Mouse (Mus musculus): ENCODE data around the gene Isg20l2. TPM values are rescaled to one million over a fixed set of nuclear protein-coding genes. Genes with fewer than 3 reads are reported as not detected.

Gene Isg20l2
- polyA plus RNA-seq, 1 experiment from 2014 or later: 40.4 TPM

DNA sequence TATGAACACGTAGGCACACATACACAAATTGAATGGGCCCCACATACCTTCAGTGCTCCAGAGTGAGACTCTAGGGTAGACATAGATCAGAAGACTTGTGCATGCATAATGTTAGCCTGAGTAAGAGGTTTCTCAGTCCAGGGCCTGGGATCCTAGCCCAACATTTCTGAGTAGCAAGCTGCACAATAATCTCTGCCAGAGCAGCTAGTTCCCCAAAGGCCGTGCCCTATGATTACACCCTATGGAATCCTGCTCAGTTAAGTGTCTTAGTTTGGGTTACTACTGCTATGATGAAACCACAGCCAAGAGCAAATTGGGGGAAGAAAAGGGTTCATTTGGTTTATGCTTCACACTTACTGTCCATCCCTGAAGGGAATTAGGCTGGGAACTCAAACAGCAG is 12.4 kb downstream of the Isg20l2 start:
- H3K9ac ChIP-seq (ENCODE audit: low read depth, low read length): no peak overlapping the region
- peaks cover 43% of the 10 kb centered on the region for H3K36me3 ChIP-seq (ENCODE audit: insufficient read depth, low read length)
- 94% methylated on average over 2 of the region's 2 CpGs for WGBS
- no peaks in the 10 kb centered on the region for H3K27me3 ChIP-seq (ENCODE audit: insufficient read depth, low read length)
- H3K9me3 ChIP-seq (replicated peaks; ENCODE audit: low read length): no peaks in the 10 kb centered on the region
- ATAC-seq (replicated peaks; ENCODE audit: low FRiP score, low read depth): no peak
- no peak overlapping the region for H3K4me2 ChIP-seq (ENCODE audit: low read length)
- no peak overlapping the region for H3K4me3 ChIP-seq (replicated peaks; ENCODE audit: low read depth, low read length)
- TF ChIP-seq CTCF (IDR thresholded peaks at IDR 0.05; ENCODE audit: low read depth): no peak
- no peak for DNase-seq (ENCODE audit: low spot score)
- peaks cover 10% of the 10 kb centered on the region for H3K4me1 ChIP-seq (replicated peaks; ENCODE audit: insufficient read depth, low read length)
- H3K27ac ChIP-seq: no peak overlapping the region

DNA sequence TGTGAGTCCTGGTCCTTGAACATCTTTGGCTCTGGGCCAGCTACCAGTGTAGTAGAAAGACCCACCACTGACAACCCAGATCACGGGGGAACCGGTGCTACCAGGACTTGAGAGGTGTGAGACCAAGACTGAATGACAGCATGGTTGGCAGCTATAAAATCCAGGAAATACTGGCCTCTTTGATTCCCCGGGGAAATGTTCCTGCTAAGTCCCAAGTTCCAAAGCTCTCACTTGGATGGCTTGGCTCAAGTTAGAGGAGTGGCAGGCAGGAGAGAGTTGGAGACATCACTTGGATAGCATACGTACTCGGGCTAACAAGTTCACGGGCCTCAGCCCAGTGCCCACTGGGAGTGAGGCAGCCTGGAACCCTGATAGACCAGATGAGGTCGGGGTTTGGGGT is 13.5 kb downstream of the Isg20l2 start:
- peaks cover 19% of the 10 kb centered on the region for H3K4me1 ChIP-seq (replicated peaks; ENCODE audit: insufficient read depth, low read length)
- TF ChIP-seq CTCF (IDR thresholded peaks at IDR 0.05; ENCODE audit: low read depth): no peak
- H3K27ac ChIP-seq: no peak overlapping the region
- peaks cover 35% of the 10 kb centered on the region for H3K36me3 ChIP-seq (ENCODE audit: insufficient read depth, low read length)
- no peak overlapping the region for H3K9ac ChIP-seq (ENCODE audit: low read depth, low read length)
- WGBS: 60% methylated on average over 7 of the region's 7 CpGs
- no peaks in the 10 kb centered on the region for H3K27me3 ChIP-seq (ENCODE audit: insufficient read depth, low read length)
- no peak for ATAC-seq (replicated peaks; ENCODE audit: low FRiP score, low read depth)
- no peak for DNase-seq (ENCODE audit: low spot score)
- H3K4me2 ChIP-seq (ENCODE audit: low read length): no peak overlapping the region
- no peaks in the 10 kb centered on the region for H3K9me3 ChIP-seq (replicated peaks; ENCODE audit: low read length)
- no peak overlapping the region for H3K4me3 ChIP-seq (replicated peaks; ENCODE audit: low read depth, low read length)

DNA sequence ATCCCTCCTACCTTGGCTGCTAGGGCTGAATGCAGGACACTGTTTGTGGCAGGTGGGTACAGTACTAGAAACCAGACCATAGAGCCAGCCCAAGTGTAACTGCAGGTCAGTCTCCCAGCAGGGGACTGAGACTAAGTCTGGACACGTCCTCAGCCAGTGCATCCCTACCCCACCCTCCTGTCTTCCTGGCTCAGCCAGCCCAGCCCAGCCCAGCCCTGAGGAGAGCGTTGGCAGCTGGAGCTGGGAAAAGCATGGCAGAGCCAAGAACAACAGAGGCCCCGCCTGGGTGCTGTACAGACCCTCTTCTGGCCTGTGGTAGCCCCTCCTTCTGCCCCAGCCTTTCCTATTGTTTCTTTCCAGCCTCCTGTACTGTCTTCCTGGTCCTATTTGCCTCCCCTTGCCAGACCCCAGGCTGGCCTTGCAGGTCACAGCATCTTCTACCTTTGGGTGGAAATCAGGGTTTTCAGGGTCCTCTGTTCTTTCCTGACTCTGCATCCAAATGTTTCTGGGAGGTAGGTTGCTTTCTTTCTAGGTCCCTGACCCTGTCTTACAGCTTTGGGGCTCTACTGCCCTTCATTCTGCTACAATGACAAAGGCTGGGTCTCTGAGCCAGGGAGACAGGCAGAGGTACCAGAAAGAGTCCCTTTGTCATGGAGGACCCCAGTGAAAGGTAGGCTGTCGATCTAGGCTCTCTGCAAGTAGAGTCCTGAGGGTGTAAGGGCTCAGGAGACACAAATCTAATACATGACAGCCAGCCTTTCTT is 14.9 kb downstream of the Isg20l2 start:
- H3K36me3 ChIP-seq (ENCODE audit: insufficient read depth, low read length): peaks cover 21% of the 10 kb centered on the region
- WGBS: 17% methylated on average over 4 of the region's 4 CpGs
- no peaks in the 10 kb centered on the region for H3K27me3 ChIP-seq (ENCODE audit: insufficient read depth, low read length)
- TF ChIP-seq CTCF (IDR thresholded peaks at IDR 0.05; ENCODE audit: low read depth): no peak
- no peak overlapping the region for H3K4me2 ChIP-seq (ENCODE audit: low read length)
- no peak overlapping the region for H3K9ac ChIP-seq (ENCODE audit: low read depth, low read length)
- peaks cover 25% of the 10 kb centered on the region for H3K4me1 ChIP-seq (replicated peaks; ENCODE audit: insufficient read depth, low read length)
- ATAC-seq (replicated peaks; ENCODE audit: low FRiP score, low read depth) (no peak; the same call in 1 of the 2 replicates), DNase-seq (ENCODE audit: low spot score) (no peak)
- H3K9me3 ChIP-seq (replicated peaks; ENCODE audit: low read length): no peaks in the 10 kb centered on the region
- no peak overlapping the region for H3K4me3 ChIP-seq (replicated peaks; ENCODE audit: low read depth, low read length)
- H3K27ac ChIP-seq: no peak overlapping the region

DNA sequence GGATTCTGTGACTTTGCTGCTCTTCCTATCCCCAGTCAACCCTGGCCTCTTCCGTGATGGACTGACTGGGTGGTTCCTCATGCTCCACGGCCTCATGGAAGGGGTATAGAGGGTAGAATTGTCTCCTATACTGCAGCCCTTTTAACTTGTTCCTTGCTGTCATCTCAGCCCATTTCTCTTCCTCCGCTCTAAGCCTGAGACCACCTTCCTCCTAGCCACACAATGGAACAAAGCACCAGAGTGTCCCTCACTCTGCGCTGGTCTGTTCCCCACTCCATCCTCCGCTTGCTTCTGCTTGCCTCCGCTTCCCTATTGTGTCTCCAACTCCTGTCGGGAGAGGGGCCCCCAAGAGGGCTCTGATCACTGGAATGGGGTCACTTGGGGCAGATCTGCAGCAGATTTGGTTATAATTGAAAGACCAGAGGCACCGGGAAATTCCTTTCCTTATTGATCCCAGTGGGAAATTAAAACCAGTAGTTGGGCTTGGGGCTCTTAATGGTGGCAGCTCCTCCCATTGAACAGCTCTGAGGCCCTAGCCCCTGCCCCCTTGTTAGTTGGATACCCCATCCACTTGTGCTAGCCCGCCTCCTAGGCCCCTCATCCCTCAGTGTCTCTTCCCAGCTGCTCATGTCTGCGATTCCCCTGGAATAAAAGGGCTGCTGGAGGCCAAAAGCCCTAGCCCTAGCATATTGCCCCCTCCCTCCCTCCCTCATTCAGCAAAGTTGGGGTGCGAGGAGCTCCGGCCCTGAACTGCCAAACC is 15.8 kb downstream of the Isg20l2 start:
- no peak overlapping the region for H3K9ac ChIP-seq (ENCODE audit: low read depth, low read length)
- H3K27ac ChIP-seq: no peak overlapping the region
- ATAC-seq (replicated peaks; ENCODE audit: low FRiP score, low read depth) (no peak), DNase-seq (ENCODE audit: low spot score) (no peak)
- WGBS: 44% methylated on average over 12 of the region's 12 CpGs
- no peak overlapping the region for H3K4me3 ChIP-seq (replicated peaks; ENCODE audit: low read depth, low read length)
- H3K36me3 ChIP-seq (ENCODE audit: insufficient read depth, low read length): peaks cover 13% of the 10 kb centered on the region
- no peaks in the 10 kb centered on the region for H3K27me3 ChIP-seq (ENCODE audit: insufficient read depth, low read length)
- no peak for TF ChIP-seq CTCF (IDR thresholded peaks at IDR 0.05; ENCODE audit: low read depth)
- H3K4me1 ChIP-seq (replicated peaks; ENCODE audit: insufficient read depth, low read length): peaks cover 25% of the 10 kb centered on the region
- H3K4me2 ChIP-seq (ENCODE audit: low read length): no peak overlapping the region
- no peaks in the 10 kb centered on the region for H3K9me3 ChIP-seq (replicated peaks; ENCODE audit: low read length)

DNA sequence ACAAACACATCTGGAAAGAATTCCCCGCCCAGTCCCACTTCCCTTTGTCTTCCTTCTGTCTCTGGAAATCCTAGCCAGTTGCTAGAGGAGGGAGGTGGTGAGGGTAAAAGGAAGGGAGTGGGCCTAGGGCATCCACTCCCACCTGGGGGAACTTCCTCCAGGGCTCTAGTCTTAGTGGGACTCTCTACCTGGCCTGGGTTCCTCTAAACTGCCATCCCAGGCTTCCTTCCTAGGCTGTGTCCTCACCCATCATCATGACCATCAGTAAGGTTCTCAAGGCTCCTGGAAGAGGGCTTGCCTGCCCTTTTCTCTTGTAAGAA is 16.4 kb downstream of the Isg20l2 start:
- WGBS: 50% methylated on average over 1 of the region's 1 CpGs
- no peak overlapping the region for H3K4me2 ChIP-seq (ENCODE audit: low read length)
- H3K36me3 ChIP-seq (ENCODE audit: insufficient read depth, low read length): peaks cover 8% of the 10 kb centered on the region
- TF ChIP-seq CTCF (IDR thresholded peaks at IDR 0.05; ENCODE audit: low read depth): no peak
- H3K4me1 ChIP-seq (replicated peaks; ENCODE audit: insufficient read depth, low read length): peaks cover 25% of the 10 kb centered on the region
- H3K9ac ChIP-seq (ENCODE audit: low read depth, low read length): no peak overlapping the region
- no peaks in the 10 kb centered on the region for H3K27me3 ChIP-seq (ENCODE audit: insufficient read depth, low read length)
- no peak overlapping the region for H3K4me3 ChIP-seq (replicated peaks; ENCODE audit: low read depth, low read length)
- H3K9me3 ChIP-seq (replicated peaks; ENCODE audit: low read length): no peaks in the 10 kb centered on the region
- no peak for DNase-seq (ENCODE audit: low spot score)
- H3K27ac ChIP-seq: no peak overlapping the region
- ATAC-seq (replicated peaks; ENCODE audit: low FRiP score, low read depth): no peak

DNA sequence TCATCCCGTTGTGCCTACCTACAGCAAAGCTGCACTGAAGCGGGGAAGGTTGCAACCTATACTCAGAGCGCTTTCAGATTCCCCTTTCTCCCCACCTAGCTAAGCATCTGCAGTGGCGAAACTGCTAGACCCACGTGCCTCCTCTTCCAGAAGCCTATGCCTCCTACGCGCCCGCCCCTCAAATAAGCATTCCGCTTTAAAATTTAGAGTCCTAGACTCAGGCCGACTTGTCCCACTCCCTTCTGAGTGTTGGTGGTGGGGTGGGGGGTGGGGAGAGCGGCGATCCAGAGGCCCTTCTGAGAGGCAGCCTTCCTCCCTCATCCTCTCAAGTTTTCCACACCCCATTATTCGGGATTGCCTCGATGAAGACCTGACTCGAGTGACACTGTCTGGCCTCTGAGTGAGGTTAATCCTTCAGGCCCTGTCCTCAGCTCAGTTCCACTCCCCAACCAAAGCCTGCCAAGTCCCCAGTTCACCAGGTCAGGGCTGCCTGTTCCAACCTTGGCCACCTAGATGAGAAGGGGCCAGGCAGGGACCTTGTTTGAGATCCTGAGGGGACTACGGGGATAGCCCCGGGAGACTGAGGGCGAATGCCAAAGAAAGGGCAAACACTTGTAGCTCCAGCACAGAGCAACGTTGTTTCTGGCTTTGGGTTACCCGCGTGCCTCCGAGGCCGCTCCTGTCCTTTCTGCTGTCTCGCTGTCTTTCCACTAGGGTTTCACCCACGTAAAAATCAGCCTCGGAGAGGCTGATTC is 17.1 kb downstream of the Isg20l2 start:
- Histone ChIP-seq H3K4me2 (ENCODE audit: low read length) (peak overlapping the region; percentile 64), H3K4me1 (replicated peaks; ENCODE audit: insufficient read depth, low read length) (peaks cover 32% of the 10 kb centered on the region), H3K27ac (no peak overlapping the region), H3K9ac (ENCODE audit: low read depth, low read length) (0 out of 2 replicates have a peak overlapping the region, but pooled peaks have one; percentile 18), H3K9me3 (replicated peaks; ENCODE audit: low read length) (no peaks in the 10 kb centered on the region), H3K4me3 (replicated peaks; ENCODE audit: low read depth, low read length) (peak overlapping the region; percentile 16), H3K36me3 (ENCODE audit: insufficient read depth, low read length) (peaks cover 5% of the 10 kb centered on the region), H3K27me3 (ENCODE audit: insufficient read depth, low read length) (no peaks in the 10 kb centered on the region)
- DNase-seq (ENCODE audit: low spot score): peak; percentile 72
- no peak for ATAC-seq (replicated peaks; ENCODE audit: low FRiP score, low read depth)
- 4% methylated on average over 26 of the region's 26 CpGs for WGBS
- no peak for TF ChIP-seq CTCF (IDR thresholded peaks at IDR 0.05; ENCODE audit: low read depth)
